Mouse (Mus musculus): Measurements from ENCODE around the gene Sox9. TPM values are rescaled to one million over a fixed set of nuclear protein-coding genes. Genes with fewer than 3 reads are reported as not detected.
A peak's percentile ranks its signal among the peaks of the same experiment; 100 is the strongest.

The Sox9 gene
- polyA plus RNA-seq, 1 experiment from 2014 or later: 0.84 TPM

GRCm38 (mm10) chr11:112801189-112801818 is 19.3 kb downstream of the Sox9 start:
- H3K9me3 ChIP-seq (replicated peaks): no peaks in the 10 kb centered on the region
- no peak for ATAC-seq (ENCODE audit: insufficient read depth)
- H3K4me1 ChIP-seq (replicated peaks): no peaks in the 10 kb centered on the region
- H3K27me3 ChIP-seq: no peaks in the 10 kb centered on the region
- H3K27ac ChIP-seq (replicated peaks): no peak overlapping the region
- H3K36me3 ChIP-seq (replicated peaks): no peaks in the 10 kb centered on the region
- no peak overlapping the region for H3K9ac ChIP-seq
- WGBS (ENCODE audit: insufficient replicate concordance): 26% methylated on average over 4 of the region's 4 CpGs
- H3K4me3 ChIP-seq (replicated peaks): no peak overlapping the region
- no peak overlapping the region for H3K4me2 ChIP-seq

GRCm38 (mm10) chr11:112807838-112808506 is 25.9 kb downstream of the Sox9 start:
- no peak overlapping the region for H3K9ac ChIP-seq
- peak overlapping the region; percentile 33; the same call in 1 of the 2 replicates for H3K27ac ChIP-seq (replicated peaks)
- H3K9me3 ChIP-seq (replicated peaks): no peaks in the 10 kb centered on the region
- WGBS (ENCODE audit: insufficient replicate concordance): 51% methylated on average over 8 of the region's 8 CpGs
- H3K36me3 ChIP-seq (replicated peaks): no peaks in the 10 kb centered on the region
- ATAC-seq (ENCODE audit: insufficient read depth): peak; percentile 68
- H3K4me3 ChIP-seq (replicated peaks): no peak overlapping the region
- H3K4me2 ChIP-seq: no peak overlapping the region
- peaks cover 8% of the 10 kb centered on the region; the same call in 1 of the 2 replicates for H3K27me3 ChIP-seq
- H3K4me1 ChIP-seq (replicated peaks): no peaks in the 10 kb centered on the region; the same call in 1 of the 2 replicates

- 2% methylated on average over 17 of the region's 17 CpGs for WGBS (ENCODE audit: insufficient replicate concordance)
Observed at GRCm38 (mm10) chr11:112810447-112811151, 28.6 kb downstream of the Sox9 start.

GRCm38 (mm10) chr11:112811152-112811871 is 29.3 kb downstream of the Sox9 start:
- peaks cover 3% of the 10 kb centered on the region; the same call in 1 of the 2 replicates for H3K4me1 ChIP-seq (replicated peaks)
- H3K27ac ChIP-seq (replicated peaks): no peak overlapping the region
- H3K9ac ChIP-seq: no peak overlapping the region
- H3K27me3 ChIP-seq: peaks cover 8% of the 10 kb centered on the region; the same call in 1 of the 2 replicates
- H3K4me3 ChIP-seq (replicated peaks): no peak overlapping the region
- H3K36me3 ChIP-seq (replicated peaks): no peaks in the 10 kb centered on the region
- H3K4me2 ChIP-seq: peak overlapping the region; percentile 5
- 7% methylated on average over 19 of the region's 19 CpGs for WGBS (ENCODE audit: insufficient replicate concordance)
- ATAC-seq (ENCODE audit: insufficient read depth): no peak
- H3K9me3 ChIP-seq (replicated peaks): no peaks in the 10 kb centered on the region

More at GRCm38 (mm10) chr11:112810447-112811151, 28.6 kb downstream of the Sox9 start:
- ATAC-seq (ENCODE audit: insufficient read depth): no peak; the same call in 1 of the 2 replicates
- Histone ChIP-seq H3K4me2 (peak overlapping the region; percentile 41), H3K27ac (replicated peaks) (no peak overlapping the region), H3K27me3 (peaks cover 8% of the 10 kb centered on the region; the same call in 1 of the 2 replicates), H3K4me3 (replicated peaks) (no peak overlapping the region), H3K9me3 (replicated peaks) (no peaks in the 10 kb centered on the region), H3K9ac (no peak overlapping the region), H3K4me1 (replicated peaks) (peaks cover 3% of the 10 kb centered on the region; the same call in 1 of the 2 replicates), H3K36me3 (replicated peaks) (no peaks in the 10 kb centered on the region)

GRCm38 (mm10) chr11:112817829-112818650 is 36.0 kb downstream of the Sox9 start:
- Histone ChIP-seq H3K27ac (replicated peaks) (no peak overlapping the region), H3K27me3 (no peaks in the 10 kb centered on the region), H3K4me3 (replicated peaks) (no peak overlapping the region), H3K36me3 (replicated peaks) (no peaks in the 10 kb centered on the region), H3K9me3 (replicated peaks) (no peaks in the 10 kb centered on the region), H3K4me1 (replicated peaks) (0 out of 2 replicates have a peak, but pooled peaks cover 5% of the 10 kb centered on the region), H3K4me2 (no peak overlapping the region), H3K9ac (no peak overlapping the region)
- no peak for ATAC-seq (ENCODE audit: insufficient read depth)
- 58% methylated on average over 14 of the region's 14 CpGs for WGBS (ENCODE audit: insufficient replicate concordance)

GRCm38 (mm10) chr11:112818651-112819270 is 36.7 kb downstream of the Sox9 start:
- 40% methylated on average over 7 of the region's 7 CpGs for WGBS (ENCODE audit: insufficient replicate concordance)
- H3K36me3 ChIP-seq (replicated peaks): no peaks in the 10 kb centered on the region
- no peak overlapping the region for H3K9ac ChIP-seq
- H3K4me1 ChIP-seq (replicated peaks): 0 out of 2 replicates have a peak, but pooled peaks cover 4% of the 10 kb centered on the region
- no peaks in the 10 kb centered on the region for H3K9me3 ChIP-seq (replicated peaks)
- H3K4me3 ChIP-seq (replicated peaks): no peak overlapping the region
- no peak overlapping the region for H3K4me2 ChIP-seq
- ATAC-seq (ENCODE audit: insufficient read depth): no peak
- H3K27ac ChIP-seq (replicated peaks): no peak overlapping the region
- H3K27me3 ChIP-seq: no peaks in the 10 kb centered on the region

GRCm38 (mm10) chr11:112821536-112821935 is 39.5 kb downstream of the Sox9 start:
- Histone ChIP-seq H3K9ac (no peak overlapping the region), H3K36me3 (replicated peaks) (no peaks in the 10 kb centered on the region), H3K27ac (replicated peaks) (no peak overlapping the region), H3K4me3 (replicated peaks) (no peak overlapping the region), H3K4me2 (no peak overlapping the region), H3K4me1 (replicated peaks) (0 out of 2 replicates have a peak, but pooled peaks cover 3% of the 10 kb centered on the region), H3K27me3 (no peaks in the 10 kb centered on the region), H3K9me3 (replicated peaks) (no peaks in the 10 kb centered on the region)
- 51% methylated on average over 2 of the region's 2 CpGs for WGBS (ENCODE audit: insufficient replicate concordance)
- ATAC-seq (ENCODE audit: insufficient read depth): no peak

- H3K9me3 ChIP-seq (replicated peaks): no peaks in the 10 kb centered on the region
- no peak overlapping the region for H3K4me2 ChIP-seq
- no peak overlapping the region for H3K9ac ChIP-seq
- H3K27me3 ChIP-seq: no peaks in the 10 kb centered on the region
- no peak overlapping the region for H3K27ac ChIP-seq (replicated peaks)
- no peaks in the 10 kb centered on the region for H3K36me3 ChIP-seq (replicated peaks)
- no peaks in the 10 kb centered on the region for H3K4me1 ChIP-seq (replicated peaks)
- WGBS (ENCODE audit: insufficient replicate concordance): 58% methylated on average over 3 of the region's 3 CpGs
- no peak overlapping the region for H3K4me3 ChIP-seq (replicated peaks)
- no peak for ATAC-seq (ENCODE audit: insufficient read depth)
Observed at GRCm38 (mm10) chr11:112824146-112824545, 42.1 kb downstream of the Sox9 start.

- Histone ChIP-seq H3K27ac (replicated peaks) (no peak overlapping the region), H3K36me3 (replicated peaks) (no peaks in the 10 kb centered on the region), H3K4me2 (no peak overlapping the region), H3K9me3 (replicated peaks) (no peaks in the 10 kb centered on the region), H3K4me3 (replicated peaks) (no peak overlapping the region), H3K9ac (no peak overlapping the region), H3K4me1 (replicated peaks) (no peaks in the 10 kb centered on the region), H3K27me3 (no peaks in the 10 kb centered on the region)
- ATAC-seq (ENCODE audit: insufficient read depth): no peak
- 57% methylated on average over 6 of the region's 6 CpGs for WGBS (ENCODE audit: insufficient replicate concordance)
Observed at GRCm38 (mm10) chr11:112826193-112827043, 44.4 kb downstream of the Sox9 start.

Data from liver, embryonic 15.5 days (tissue).